Mouse (Mus musculus) limb, embryonic 11.5 days (tissue): ENCODE measurements around the gene Acp5. TPM values are rescaled to one million over a fixed set of nuclear protein-coding genes. Genes with fewer than 3 reads are reported as not detected.

Experiments
- ATAC-seq: fragments of 200-750 bp; cut with Nextera tagmentation; 2 replicates; pipeline ENCODE4 v1.8.0; 2017; ENCODE audit warnings: low read depth; ENCODE audit not compliant: insufficient number of reproducible peaks, low FRiP score, low TSS enrichment
- DNase-seq: peaks from one replicate; pipeline ENCODE4 v3.0.0-alpha.2; 2015; ENCODE audit warnings: low spot score
- H3K27ac ChIP-seq: fragments of 300-500 bp; sonication (generic); replicated peaks from 2 replicates; pipeline ENCODE4 v1.5.1; 2014; ENCODE audit warnings: low read depth, mild to moderate bottlenecking, low read length
- H3K27me3 ChIP-seq: fragments of 300-500 bp; sonication (generic); 2 replicates; pipeline ENCODE4 v1.6.1; 2014; ENCODE audit warnings: mild to moderate bottlenecking, low read length, mixed read lengths; ENCODE audit not compliant: control insufficient read depth, insufficient read depth
- H3K36me3 ChIP-seq: fragments of 300-500 bp; sonication (generic); 2 replicates; pipeline ENCODE4 v1.6.1; 2014; ENCODE audit warnings: mild to moderate bottlenecking, low read length, moderate library complexity, mixed read lengths; ENCODE audit not compliant: control insufficient read depth, insufficient read depth
- H3K4me1 ChIP-seq: fragments of 300-500 bp; sonication (generic); 2 replicates; pipeline ENCODE4 v1.6.1; 2014; ENCODE audit warnings: low read length, mixed read lengths; ENCODE audit not compliant: control insufficient read depth, insufficient read depth
- H3K4me2 ChIP-seq: fragments of 300-500 bp; sonication (generic); 2 replicates; pipeline ENCODE4 v1.6.1; 2014; ENCODE audit warnings: low read depth, mild to moderate bottlenecking, moderate library complexity; ENCODE audit not compliant: severe bottlenecking
- H3K4me3 ChIP-seq: fragments of 300-500 bp; sonication (generic); 2 replicates; pipeline ENCODE4 v1.5.1; 2014; ENCODE audit warnings: low read depth, low read length
- H3K9ac ChIP-seq: fragments of 300-500 bp; sonication (generic); 2 replicates; pipeline ENCODE4 v1.6.1; 2014; ENCODE audit warnings: mild to moderate bottlenecking, low read length
- H3K9me3 ChIP-seq: fragments of 300-500 bp; sonication (generic); 2 replicates; pipeline ENCODE4 v1.6.1; 2016; ENCODE audit warnings: low read length; ENCODE audit not compliant: control insufficient read depth
- WGBS: fragments of 180-500 bp; shearing (Covaris S2); extraction: QIAGEN DNeasy Blood & Tissue Kit; methylation state at CpG from one replicate; pipeline ENCODE4 v1.1.7; 2014; 5-methylcytosine and 5-hydroxymethylcytosine counted together
- polyA plus RNA-seq: library from polyadenylated mRNA; unstranded; fragments of >200 nt; fragmentation: Nextera tagmentation; extraction: Ambion mirVana; gene quantifications from 2 replicates; pipeline ENCODE4 v1.2.1, GENCODE M21; 2014

Acp5 gene
- polyA plus RNA-seq, 1 experiment from 2014 or later, result 14.2 TPM

DNA sequence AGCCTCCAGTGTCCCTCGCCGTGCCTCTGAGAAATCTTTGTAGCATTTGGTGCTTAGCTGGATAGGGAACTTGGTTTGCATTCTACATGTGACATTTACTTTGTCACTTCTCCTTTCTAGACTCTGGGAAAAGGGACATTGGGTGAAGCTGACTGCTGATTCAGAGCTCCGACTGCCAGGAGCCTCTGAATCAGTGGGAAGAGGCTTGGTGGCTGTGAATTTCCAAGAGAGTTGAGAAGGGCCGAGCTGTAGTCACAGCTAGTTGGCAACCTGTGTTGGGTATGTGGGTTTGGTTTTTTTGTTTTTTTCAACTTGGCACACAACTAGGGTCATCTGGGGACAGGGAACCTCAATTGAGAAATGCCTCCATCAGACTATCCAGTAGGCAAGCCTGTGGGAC, 16.0 kb downstream of the Acp5 start:
- no peak overlapping the region for H3K4me3 ChIP-seq
- H3K27me3 ChIP-seq, result no peaks in the 10 kb centered on the region
- H3K4me1 ChIP-seq, result peaks cover 8% of the 10 kb centered on the region; the same call in 1 of the 2 replicates
- no peak for DNase-seq
- ATAC-seq, result no peak
- H3K36me3 ChIP-seq, result no peaks in the 10 kb centered on the region
- H3K9ac ChIP-seq, result no peak overlapping the region
- no peaks in the 10 kb centered on the region for H3K9me3 ChIP-seq
- 96% methylated on average over 4 of the region's 4 CpGs for WGBS
- H3K4me2 ChIP-seq, result no peak overlapping the region
- no peak overlapping the region for H3K27ac ChIP-seq

DNA sequence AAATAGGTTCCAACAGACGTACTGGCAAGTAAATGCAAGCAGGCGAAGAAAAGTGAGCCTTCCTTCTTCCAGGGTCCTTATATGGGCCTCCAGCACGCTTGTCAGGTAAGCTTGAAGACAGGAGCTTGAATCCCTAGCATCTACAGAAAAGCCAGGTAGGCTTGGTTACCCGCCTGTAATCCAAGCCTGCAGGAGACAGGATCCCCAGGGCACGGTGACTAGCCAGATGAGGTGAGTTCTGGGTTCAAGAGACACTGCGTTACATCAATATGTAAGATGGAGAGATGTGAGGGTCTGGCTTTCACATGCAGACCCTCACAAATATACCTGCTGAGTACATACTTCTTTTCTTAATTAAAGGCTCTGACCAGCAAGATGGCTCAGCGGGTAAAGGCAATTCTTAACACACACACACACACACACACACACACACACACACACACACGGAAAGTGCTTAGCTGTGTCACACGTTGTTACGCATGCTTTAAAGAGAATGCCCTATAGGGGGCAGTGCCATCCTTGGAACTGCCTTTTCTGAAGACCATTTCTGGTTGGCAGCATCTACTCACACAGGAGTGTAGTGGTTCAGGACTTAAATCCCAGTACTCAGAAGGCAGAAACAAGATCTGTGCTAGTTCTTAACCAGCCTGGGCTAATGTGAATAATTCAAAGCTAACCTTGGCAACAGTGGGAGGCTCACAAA, 17.6 kb downstream of the Acp5 start:
- WGBS, result 44% methylated on average over 10 of the region's 10 CpGs
- peak overlapping the region; percentile 73 for H3K4me2 ChIP-seq
- peaks cover 2% of the 10 kb centered on the region; the same call in 1 of the 2 replicates for H3K36me3 ChIP-seq
- H3K9ac ChIP-seq, result no peak overlapping the region
- peaks cover 8% of the 10 kb centered on the region; the same call in 1 of the 2 replicates for H3K4me1 ChIP-seq
- H3K27me3 ChIP-seq, result no peaks in the 10 kb centered on the region
- DNase-seq (peak; percentile 54), ATAC-seq (no peak)
- no peak overlapping the region for H3K27ac ChIP-seq
- no peaks in the 10 kb centered on the region for H3K9me3 ChIP-seq
- peak overlapping the region; percentile 85 for H3K4me3 ChIP-seq

DNA sequence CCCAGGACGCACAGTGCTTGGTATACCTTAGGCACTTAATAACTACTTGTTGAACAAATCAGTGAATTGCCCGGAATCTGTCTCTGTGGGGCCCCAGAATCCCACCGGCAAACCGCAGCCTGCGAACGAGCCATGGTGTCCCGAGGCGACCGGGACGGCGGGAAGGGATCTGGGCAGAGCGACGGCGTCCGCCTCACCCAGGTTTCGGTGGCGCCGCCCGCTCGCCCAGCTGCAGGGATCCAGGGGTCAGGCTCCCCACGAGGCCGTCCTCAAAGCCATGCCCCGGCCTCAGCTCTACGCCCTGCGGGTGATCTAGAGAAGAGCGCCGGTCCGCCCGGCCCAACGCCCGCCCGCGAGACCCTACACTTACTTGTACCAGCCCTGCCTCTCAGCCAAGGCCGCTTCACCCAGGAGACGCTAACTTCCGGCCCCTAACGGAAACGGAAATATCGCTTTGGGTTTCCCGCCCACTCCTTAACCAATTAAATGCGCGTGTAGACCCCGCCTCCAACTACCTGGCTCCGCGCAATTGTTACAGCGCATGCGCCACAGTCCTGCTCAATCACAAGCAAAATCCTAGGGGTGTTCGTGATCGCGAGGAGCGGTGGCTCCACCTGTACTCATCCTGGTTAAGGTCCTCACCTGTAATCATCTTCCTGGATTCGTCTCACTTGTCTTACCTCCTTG, 18.6 kb downstream of the Acp5 start, which contains the start of gene Elof1:
Gene Elof1 (minus strand): TSS at position 433 of the 687 bp plus-strand sequence.
- under 1% methylated on average over 52 of the region's 52 CpGs for WGBS
- H3K4me2 ChIP-seq, result peak within 1 kb of the TSS; percentile 73
- DNase-seq, result peak; percentile 96

DNA sequence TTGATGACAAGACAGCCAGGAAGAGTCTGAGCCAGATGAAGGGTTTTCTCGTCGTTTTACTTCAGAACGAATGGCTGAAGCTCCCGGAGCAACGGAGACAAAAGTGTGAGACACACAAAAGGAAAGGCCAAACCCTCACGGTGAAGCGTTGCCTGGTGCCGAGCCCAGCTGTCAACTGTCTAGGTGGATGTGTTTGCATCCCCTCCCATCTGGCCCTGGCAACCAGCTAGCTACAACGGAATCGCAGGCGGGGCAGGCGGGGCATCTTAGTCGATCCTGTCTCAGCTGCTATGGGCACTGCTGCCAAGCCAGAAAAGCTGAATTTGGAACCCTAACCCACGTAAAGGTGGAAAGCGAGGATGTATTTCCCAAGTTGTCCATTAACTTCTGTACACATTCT, 19.4 kb downstream of the Acp5 start:
- Histone ChIP-seq H3K9ac (peak overlapping the region; percentile 91), H3K27ac (no peak overlapping the region), H3K9me3 (no peaks in the 10 kb centered on the region), H3K27me3 (no peaks in the 10 kb centered on the region), H3K4me1 (peaks cover 8% of the 10 kb centered on the region; the same call in 1 of the 2 replicates), H3K4me2 (peak overlapping the region; percentile 73), H3K36me3 (peaks cover 2% of the 10 kb centered on the region; the same call in 1 of the 2 replicates), H3K4me3 (peak overlapping the region; percentile 85)
- DNase-seq (no peak), ATAC-seq (no peak)
- 38% methylated on average over 15 of the region's 15 CpGs for WGBS

More for the DNA sequence above, 18.6 kb downstream of the Acp5 start, which contains the start of gene Elof1:
- H3K9ac ChIP-seq, result peak within 1 kb of the TSS; percentile 91
- peaks cover 8% of the 10 kb centered on the region; the same call in 1 of the 2 replicates for H3K4me1 ChIP-seq
- H3K27ac ChIP-seq, result peak within 1 kb of the TSS; percentile 59; the same call in 1 of the 2 replicates
- ATAC-seq, result peak; percentile 93
- H3K36me3 ChIP-seq, result peaks cover 2% of the 10 kb centered on the region; the same call in 1 of the 2 replicates
- H3K27me3 ChIP-seq, result no peaks in the 10 kb centered on the region
- H3K4me3 ChIP-seq, result peak within 1 kb of the TSS; percentile 85
- H3K9me3 ChIP-seq, result no peaks in the 10 kb centered on the region

DNA sequence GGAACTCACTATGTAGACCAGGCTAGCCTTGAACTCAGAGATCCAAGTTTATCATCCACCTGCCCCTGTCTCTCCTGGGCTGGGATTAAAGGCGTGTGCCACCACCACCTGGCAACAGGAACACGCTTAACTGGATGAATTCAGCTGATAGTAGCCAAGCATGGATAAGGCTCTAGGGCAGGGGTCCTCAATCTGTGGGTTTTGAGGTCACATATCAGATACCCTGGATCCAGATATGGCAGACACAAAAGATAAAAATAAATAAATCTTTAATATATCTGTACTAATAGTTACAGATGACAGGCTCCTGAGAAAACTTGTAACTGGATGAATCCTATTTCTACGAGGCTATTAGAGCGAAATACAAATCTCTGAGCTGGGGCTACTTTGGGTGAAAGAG, 19.9 kb downstream of the Acp5 start:
- Histone ChIP-seq H3K4me1 (peaks cover 8% of the 10 kb centered on the region; the same call in 1 of the 2 replicates), H3K27me3 (no peaks in the 10 kb centered on the region), H3K4me2 (peak overlapping the region; percentile 73), H3K4me3 (peak overlapping the region; percentile 85; the same call in 1 of the 2 replicates), H3K27ac (no peak overlapping the region), H3K9ac (no peak overlapping the region; the same call in 1 of the 2 replicates), H3K9me3 (no peaks in the 10 kb centered on the region), H3K36me3 (peaks cover 2% of the 10 kb centered on the region; the same call in 1 of the 2 replicates)
- no peak for DNase-seq
- WGBS, result 96% methylated on average over 4 of the region's 4 CpGs
- no peak for ATAC-seq

DNA sequence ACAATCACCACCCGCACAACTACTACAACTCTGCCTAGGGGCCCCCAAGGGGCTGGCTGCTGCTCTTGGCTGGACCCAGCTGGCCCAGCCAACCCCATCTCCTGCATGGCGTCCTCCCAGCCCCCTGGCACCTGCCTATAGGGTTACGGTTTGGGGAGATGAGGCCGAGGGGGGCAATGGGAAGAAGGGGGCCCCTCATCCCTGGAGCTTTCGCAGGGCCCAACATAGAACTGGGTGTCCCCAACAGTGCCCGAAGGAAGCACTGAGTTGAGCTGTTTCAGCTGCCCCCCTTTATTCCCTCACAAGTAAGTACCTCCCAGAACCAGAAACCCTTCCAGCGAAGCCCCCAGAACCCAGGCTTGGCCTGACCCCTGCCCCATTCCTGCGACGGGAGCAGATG, 27.3 kb downstream of the Acp5 start:
- DNase-seq (no peak), ATAC-seq (no peak)
- no peaks in the 10 kb centered on the region for H3K4me1 ChIP-seq
- no peak overlapping the region for H3K4me2 ChIP-seq
- no peak overlapping the region for H3K27ac ChIP-seq
- peaks cover 4% of the 10 kb centered on the region; the same call in 1 of the 2 replicates for H3K36me3 ChIP-seq
- WGBS, result 92% methylated on average over 9 of the region's 9 CpGs
- H3K4me3 ChIP-seq, result no peak overlapping the region
- no peaks in the 10 kb centered on the region for H3K9me3 ChIP-seq
- no peaks in the 10 kb centered on the region for H3K27me3 ChIP-seq
- no peak overlapping the region for H3K9ac ChIP-seq

DNA sequence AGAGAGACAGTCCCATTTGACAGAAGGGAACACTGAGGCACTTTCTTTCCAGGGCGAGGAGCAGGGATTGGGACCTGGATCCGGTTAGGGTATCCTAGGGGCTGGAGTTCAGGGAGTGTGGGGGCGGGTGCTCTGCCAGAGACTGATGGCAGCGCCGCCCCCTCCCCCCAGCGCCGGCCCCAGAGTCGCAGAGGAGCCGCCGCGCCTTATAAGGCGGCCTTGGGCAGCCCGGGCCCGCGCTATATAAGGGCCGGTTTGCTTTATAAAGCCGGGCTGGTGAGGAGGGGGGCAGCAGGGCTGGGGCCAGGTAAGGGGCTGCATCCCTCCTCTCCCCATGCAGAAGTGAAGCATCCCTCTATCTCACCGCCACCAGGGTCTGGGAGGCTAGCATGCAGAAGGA, 35.6 kb downstream of the Acp5 start:
- no peaks in the 10 kb centered on the region for H3K9me3 ChIP-seq
- 3% methylated on average over 18 of the region's 18 CpGs for WGBS
- H3K4me1 ChIP-seq, result 0 out of 2 replicates have a peak, but pooled peaks cover 3% of the 10 kb centered on the region
- DNase-seq (peak; percentile 29), ATAC-seq (no peak)
- H3K9ac ChIP-seq, result no peak overlapping the region
- no peak overlapping the region for H3K27ac ChIP-seq
- no peak overlapping the region for H3K4me3 ChIP-seq
- peaks cover 32% of the 10 kb centered on the region for H3K27me3 ChIP-seq
- H3K36me3 ChIP-seq, result no peaks in the 10 kb centered on the region
- no peak overlapping the region; the same call in 1 of the 2 replicates for H3K4me2 ChIP-seq

DNA sequence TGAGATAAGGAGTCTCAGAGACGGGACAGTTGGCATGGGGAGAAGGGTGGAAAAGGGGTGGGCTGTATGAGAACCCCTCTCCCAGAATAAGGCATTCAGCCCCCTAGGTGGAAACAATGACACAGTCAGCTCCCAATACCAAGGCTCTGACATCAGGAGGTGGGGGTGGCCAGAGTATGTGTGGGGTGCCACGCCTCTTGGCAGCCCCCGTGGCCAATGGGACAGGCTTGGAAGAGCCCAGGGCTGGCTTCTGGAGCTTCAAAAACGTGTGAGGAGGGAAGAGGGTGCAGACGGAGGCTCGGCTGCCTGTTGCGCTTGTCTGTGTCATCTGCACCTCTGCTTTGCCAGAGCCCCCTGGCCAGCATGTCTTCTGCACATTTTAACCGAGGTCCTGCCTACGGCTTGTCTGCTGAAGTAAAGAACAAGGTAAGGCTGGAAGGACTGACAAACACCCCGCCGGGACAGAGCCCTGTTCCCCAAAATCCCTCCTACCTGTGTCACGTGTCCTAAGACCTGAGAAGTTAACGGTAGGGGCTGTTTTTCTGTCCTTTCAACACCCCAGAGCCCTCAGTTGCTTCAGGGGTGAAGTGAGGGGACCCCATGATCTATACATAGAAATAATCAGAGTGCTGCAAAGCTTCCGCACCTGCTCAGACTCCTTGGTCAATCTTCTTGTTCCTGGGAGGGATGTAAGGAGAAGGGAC, 36.4 kb downstream of the Acp5 start, which contains the start of gene Cnn1:
Gene Cnn1 (plus strand): TSS at position 224 of the 704 bp plus-strand sequence.
- 10% methylated on average over 14 of the region's 14 CpGs for WGBS
- H3K36me3 ChIP-seq, result no peaks in the 10 kb centered on the region
- peaks cover 32% of the 10 kb centered on the region for H3K27me3 ChIP-seq
- 0 out of 2 replicates have a peak, but pooled peaks cover 3% of the 10 kb centered on the region for H3K4me1 ChIP-seq
- no peak within 1 kb of the TSS; the same call in 1 of the 2 replicates for H3K4me2 ChIP-seq
- H3K9me3 ChIP-seq, result no peaks in the 10 kb centered on the region
- ATAC-seq, result no peak
- no peak within 1 kb of the TSS for H3K4me3 ChIP-seq
- peak; percentile 21 for DNase-seq
- no peak within 1 kb of the TSS for H3K9ac ChIP-seq
- no peak within 1 kb of the TSS for H3K27ac ChIP-seq
